Mouse (Mus musculus) small intestine, adult 2 months (tissue): ENCODE results near the gene Ankrd34c. TPM values are rescaled to one million over a fixed set of nuclear protein-coding genes. Genes with fewer than 3 reads are reported as not detected.

Source experiments
- H3K27ac ChIP-seq: fragments of 200-500 bp; 2 replicates; pipeline ENCODE4 v1.5.1; 2012; ENCODE audit warnings: low read depth, low read length, control low read depth, inconsistent platforms; ENCODE audit not compliant: insufficient read depth
- H3K27me3 ChIP-seq: fragments of 200-500 bp; 2 replicates; pipeline ENCODE4 v1.6.1; 2012; ENCODE audit warnings: mild to moderate bottlenecking, moderate library complexity, low read length, inconsistent platforms; ENCODE audit not compliant: control insufficient read depth, insufficient read depth
- H3K36me3 ChIP-seq: fragments of 200-500 bp; 2 replicates; pipeline ENCODE4 v1.6.1; 2012; ENCODE audit warnings: mild to moderate bottlenecking, low read length, control low read depth, inconsistent platforms; ENCODE audit not compliant: control insufficient read depth, insufficient read depth
- H3K4me1 ChIP-seq: fragments of 200-500 bp; 2 replicates; pipeline ENCODE4 v1.6.1; 2012; ENCODE audit warnings: low read length, inconsistent platforms, mixed read lengths; ENCODE audit not compliant: control insufficient read depth, insufficient read depth, insufficient read length
- H3K4me3 ChIP-seq: fragments of 200-500 bp; 2 replicates; pipeline ENCODE4 v1.5.1; 2012; ENCODE audit warnings: low read depth, mild to moderate bottlenecking, control low read depth, inconsistent platforms, low read length, moderate library complexity
- CTCF ChIP-seq: fragments of 200-500 bp; IDR thresholded peaks from 2 replicates; pipeline ENCODE4 v1.5.1; 2012; ENCODE audit warnings: low read depth, mild to moderate bottlenecking, control low read depth, inconsistent platforms, low read length, moderate library complexity, mixed read lengths; ENCODE audit not compliant: insufficient replicate concordance, insufficient read length; ENCODE audit errors: extremely low read depth
- POLR2A ChIP-seq: fragments of 200-500 bp; IDR thresholded peaks from 2 replicates; pipeline ENCODE4 v1.6.1; 2012; ENCODE audit warnings: low read depth, mild to moderate bottlenecking, control low read depth, inconsistent platforms, low read length, moderate library complexity
- WGBS: fragments of 180-500 bp; shearing (Covaris S2); methylation state at CpG from one replicate; pipeline ENCODE4 v1.1.7; 2018; 5-methylcytosine and 5-hydroxymethylcytosine counted together
- polyA plus RNA-seq: library from polyadenylated mRNA; depleted of rRNA; stranded (reverse); fragments of >200 nt; gene quantifications from 2 replicates; pipeline ENCODE4 v1.2.3, GENCODE M21; 2012; rRNA removed

Gene Ankrd34c
- not detected in 2 replicates for polyA plus RNA-seq

GRCm38 (mm10) chr9:89738295-89738694 lies at the start of gene Ankrd34c:
TSS of gene Ankrd34c (minus strand) at chr9:89738475.
- no peak for TF ChIP-seq POLR2A
- TF ChIP-seq CTCF, result no peak
- H3K27me3 ChIP-seq, result no peaks in the 10 kb centered on the region
- H3K27ac ChIP-seq, result no peak within 1 kb of the TSS
- H3K4me3 ChIP-seq, result no peak within 1 kb of the TSS
- H3K36me3 ChIP-seq, result no peaks in the 10 kb centered on the region
- no peaks in the 10 kb centered on the region for H3K4me1 ChIP-seq
- WGBS, result 4% methylated on average over 8 of the region's 8 CpGs

GRCm38 (mm10) chr9:89787532-89787931 lies 49.3 kb upstream of the Ankrd34c start:
- H3K36me3 ChIP-seq, result no peaks in the 10 kb centered on the region
- WGBS, result 70% methylated on average over 4 of the region's 4 CpGs
- no peak overlapping the region for H3K4me3 ChIP-seq
- H3K27me3 ChIP-seq, result no peaks in the 10 kb centered on the region
- TF ChIP-seq CTCF, result no peak
- no peak for TF ChIP-seq POLR2A
- H3K27ac ChIP-seq, result no peak overlapping the region
- H3K4me1 ChIP-seq, result no peaks in the 10 kb centered on the region

- Histone ChIP-seq H3K36me3 (no peaks in the 10 kb centered on the region), H3K27ac (no peak overlapping the region), H3K4me3 (no peak overlapping the region), H3K27me3 (no peaks in the 10 kb centered on the region), H3K4me1 (no peaks in the 10 kb centered on the region)
- no peak for TF ChIP-seq POLR2A
- TF ChIP-seq CTCF, result no peak
Measured at GRCm38 (mm10) chr9:89781395-89781927, 43.2 kb upstream of the Ankrd34c start.

GRCm38 (mm10) chr9:89779237-89779636 lies 41.0 kb upstream of the Ankrd34c start:
- 92% methylated on average over 1 of the region's 1 CpGs for WGBS
- Histone ChIP-seq H3K27me3 (no peaks in the 10 kb centered on the region), H3K4me1 (no peaks in the 10 kb centered on the region), H3K4me3 (no peak overlapping the region), H3K36me3 (no peaks in the 10 kb centered on the region), H3K27ac (no peak overlapping the region)
- TF ChIP-seq CTCF (no peak), POLR2A (no peak)

- Histone ChIP-seq H3K27ac (no peak overlapping the region), H3K36me3 (no peaks in the 10 kb centered on the region), H3K4me1 (no peaks in the 10 kb centered on the region), H3K27me3 (no peaks in the 10 kb centered on the region; the same call in 1 of the 2 replicates), H3K4me3 (no peak overlapping the region)
- WGBS, result 49% methylated on average over 1 of the region's 1 CpGs
- no peak for TF ChIP-seq POLR2A
- no peak for TF ChIP-seq CTCF
Measured at GRCm38 (mm10) chr9:89771153-89771552, 32.9 kb upstream of the Ankrd34c start.

- H3K4me3 ChIP-seq, result no peak overlapping the region
- no peaks in the 10 kb centered on the region for H3K4me1 ChIP-seq
- H3K27ac ChIP-seq, result no peak overlapping the region
- WGBS, result 46% methylated on average over 1 of the region's 1 CpGs
- no peaks in the 10 kb centered on the region for H3K36me3 ChIP-seq
- H3K27me3 ChIP-seq, result no peaks in the 10 kb centered on the region; the same call in 1 of the 2 replicates
- TF ChIP-seq CTCF (no peak), POLR2A (no peak)
Measured at GRCm38 (mm10) chr9:89762017-89762416, 23.7 kb upstream of the Ankrd34c start.

- no peaks in the 10 kb centered on the region for H3K36me3 ChIP-seq
- no peak overlapping the region for H3K4me3 ChIP-seq
- TF ChIP-seq POLR2A, result no peak
- TF ChIP-seq CTCF, result no peak
- H3K27me3 ChIP-seq, result no peaks in the 10 kb centered on the region
- 66% methylated on average over 1 of the region's 1 CpGs for WGBS
- H3K4me1 ChIP-seq, result no peaks in the 10 kb centered on the region
- H3K27ac ChIP-seq, result no peak overlapping the region
Measured at GRCm38 (mm10) chr9:89758569-89758968, 20.3 kb upstream of the Ankrd34c start.

GRCm38 (mm10) chr9:89758139-89758538 lies 19.9 kb upstream of the Ankrd34c start:
- Histone ChIP-seq H3K27ac (no peak overlapping the region), H3K4me1 (no peaks in the 10 kb centered on the region)
- WGBS, result 88% methylated on average over 1 of the region's 1 CpGs

More at GRCm38 (mm10) chr9:89758139-89758538, 19.9 kb upstream of the Ankrd34c start:
- Histone ChIP-seq H3K27me3 (no peaks in the 10 kb centered on the region), H3K4me3 (no peak overlapping the region), H3K36me3 (no peaks in the 10 kb centered on the region)
- TF ChIP-seq CTCF, result no peak
- no peak for TF ChIP-seq POLR2A
